Mouse (Mus musculus): ENCODE measurements around the gene Ncapd2. TPM values are rescaled to one million over a fixed set of nuclear protein-coding genes. Genes with fewer than 3 reads are reported as not detected.
"Not testable (repeated sequence)": the region's sequence is repeated elsewhere in the genome, so short reads cannot be mapped to it uniquely, and the experiment has no call there.

The Ncapd2 gene
- total RNA-seq, 2 experiments from 2014 or later: 101 to 111 TPM

DNA sequence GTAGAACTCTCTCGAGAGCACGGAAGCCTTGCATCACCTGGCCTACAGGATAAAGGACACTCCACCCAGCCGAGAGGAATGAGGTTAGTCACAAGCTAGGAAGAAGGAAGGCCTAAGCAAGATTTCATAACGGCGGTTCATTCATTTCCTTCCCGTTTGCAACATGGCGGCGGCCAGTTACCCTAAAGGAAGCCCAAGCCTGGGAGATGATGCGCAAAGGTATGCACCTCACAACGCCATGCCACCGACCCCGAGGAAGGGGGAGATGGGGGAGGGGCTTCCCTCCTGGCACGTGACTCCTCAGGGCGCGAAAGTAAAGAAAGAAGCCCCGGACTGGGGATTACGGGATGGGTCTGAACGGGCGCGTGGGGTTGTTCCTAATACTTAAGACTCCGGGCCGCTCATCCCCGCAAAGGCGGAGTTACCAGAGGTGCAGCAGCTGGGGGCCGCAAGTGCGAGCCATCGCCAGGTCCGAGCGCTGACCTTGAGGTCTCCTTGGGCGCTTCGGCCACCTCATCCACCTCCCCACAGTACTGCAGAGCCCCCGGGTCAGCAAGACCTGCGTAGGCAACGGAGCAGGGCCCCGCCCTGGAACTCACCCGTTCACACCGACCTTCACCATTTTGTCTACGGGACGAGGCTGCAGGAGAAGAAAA, 26.7 kb downstream of the Ncapd2 start:
- peak; percentile 78 for DNase-seq

GRCm38 (mm10) chr6:125163801-125164657, 27.5 kb downstream of the Ncapd2 start:
- DNase-seq: no peak

DNA sequence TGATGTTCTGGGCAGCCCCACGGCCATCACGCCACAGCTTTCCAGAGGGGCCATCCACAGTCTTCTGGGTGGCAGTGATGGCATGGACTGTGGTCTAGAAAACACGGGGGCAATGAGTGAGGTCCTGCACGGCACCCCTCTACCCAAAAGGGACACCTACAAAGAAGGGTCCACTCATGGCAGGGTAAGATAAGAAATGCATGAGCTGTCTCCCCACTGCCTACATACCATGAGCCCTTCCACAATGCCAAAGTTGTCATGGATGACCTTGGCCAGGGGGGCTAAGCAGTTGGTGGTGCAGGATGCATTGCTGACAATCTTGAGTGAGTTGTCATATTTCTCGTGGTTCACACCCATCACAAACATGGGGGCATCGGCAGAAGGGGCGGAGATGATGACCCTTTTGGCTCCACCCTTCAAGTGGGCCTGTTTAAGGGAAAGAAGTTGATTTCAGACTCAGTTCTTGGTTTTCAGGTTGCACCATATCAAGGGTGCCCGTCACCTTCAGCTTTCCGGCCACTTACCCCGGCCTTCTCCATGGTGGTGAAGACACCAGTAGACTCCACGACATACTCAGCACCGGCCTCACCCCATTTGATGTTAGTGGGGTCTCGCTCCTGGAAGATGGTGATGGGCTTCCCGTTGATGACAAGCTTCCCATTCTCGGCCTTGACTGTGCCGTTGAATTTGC, 28.7 kb downstream of the Ncapd2 start:
- not testable (repeated sequence) for DNase-seq

DNA sequence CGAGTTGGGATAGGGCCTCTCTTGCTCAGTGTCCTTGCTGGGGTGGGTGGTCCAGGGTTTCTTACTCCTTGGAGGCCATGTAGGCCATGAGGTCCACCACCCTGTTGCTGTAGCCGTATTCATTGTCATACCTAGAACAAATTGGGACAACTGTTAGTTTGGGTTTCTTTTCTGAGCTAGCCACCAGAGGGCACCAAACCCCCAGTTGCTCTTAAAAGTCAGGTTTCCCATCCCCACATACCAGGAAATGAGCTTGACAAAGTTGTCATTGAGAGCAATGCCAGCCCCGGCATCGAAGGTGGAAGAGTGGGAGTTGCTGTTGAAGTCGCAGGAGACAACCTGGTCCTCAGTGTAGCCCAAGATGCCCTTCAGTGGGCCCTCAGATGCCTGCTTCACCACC, 29.5 kb downstream of the Ncapd2 start:
- peak; percentile 84 for DNase-seq

DNA sequence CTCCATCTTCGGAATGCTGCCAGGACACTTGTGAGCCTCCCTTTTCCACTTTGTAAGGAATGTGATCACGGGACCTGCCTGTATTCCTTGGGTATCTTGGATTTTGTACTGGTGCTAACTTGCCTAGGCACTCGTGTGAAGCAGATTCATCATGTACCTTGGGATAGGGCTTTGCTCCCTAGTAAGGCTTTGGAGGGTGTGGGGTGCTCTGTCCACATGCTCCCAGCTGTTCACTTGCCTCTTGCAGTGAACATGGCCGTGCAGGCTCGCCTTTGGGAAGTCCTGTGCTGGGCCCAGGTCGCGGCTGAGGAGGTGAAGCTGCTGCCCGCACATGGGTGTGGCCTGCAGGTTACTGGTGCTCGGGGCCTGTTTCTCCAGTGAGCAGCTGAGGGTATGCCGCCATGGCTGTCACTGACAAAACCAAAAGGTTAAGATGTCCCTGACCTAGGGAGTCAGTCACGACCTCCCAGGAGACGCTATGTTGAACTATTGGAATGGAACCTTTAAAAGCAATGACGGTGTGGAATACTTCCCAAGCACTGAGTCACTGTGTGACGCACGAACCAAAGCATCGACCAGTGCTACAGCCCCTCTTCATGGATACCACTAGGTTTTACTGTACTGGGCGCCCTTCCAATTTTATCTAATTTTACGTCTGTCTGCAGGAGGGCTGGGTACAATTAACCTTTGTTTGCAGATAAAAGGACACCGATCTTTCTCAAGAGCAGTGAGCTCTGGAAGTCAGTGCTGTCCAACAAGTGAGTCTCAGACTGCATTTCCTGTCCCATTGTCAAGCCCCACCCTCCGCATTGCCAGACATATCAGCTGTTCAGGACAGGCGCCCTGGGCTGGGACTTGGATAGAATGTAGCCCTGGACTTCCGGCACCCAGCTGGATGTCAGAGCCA, 30.4 kb downstream of the Ncapd2 start:
- DNase-seq: peak; percentile 84

DNA sequence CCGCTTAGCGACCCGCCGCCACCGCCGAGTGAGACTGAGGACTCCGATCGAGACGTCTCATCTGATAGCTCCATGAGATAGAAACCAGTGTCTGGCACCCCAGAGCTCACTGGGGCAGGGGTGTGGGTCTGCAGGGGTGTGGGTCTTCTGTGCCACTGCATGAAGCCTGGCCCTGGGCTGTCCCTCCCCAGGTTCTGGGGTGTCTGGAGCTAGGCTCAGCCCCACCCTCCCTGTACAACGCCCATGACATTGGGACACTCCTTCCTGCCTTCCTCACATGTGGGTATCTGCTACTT, 31.0 kb downstream of the Ncapd2 start:
- no peak for DNase-seq

- no peak for DNase-seq
Observed at GRCm38 (mm10) chr6:125159773-125160557, 31.5 kb downstream of the Ncapd2 start.

DNA sequence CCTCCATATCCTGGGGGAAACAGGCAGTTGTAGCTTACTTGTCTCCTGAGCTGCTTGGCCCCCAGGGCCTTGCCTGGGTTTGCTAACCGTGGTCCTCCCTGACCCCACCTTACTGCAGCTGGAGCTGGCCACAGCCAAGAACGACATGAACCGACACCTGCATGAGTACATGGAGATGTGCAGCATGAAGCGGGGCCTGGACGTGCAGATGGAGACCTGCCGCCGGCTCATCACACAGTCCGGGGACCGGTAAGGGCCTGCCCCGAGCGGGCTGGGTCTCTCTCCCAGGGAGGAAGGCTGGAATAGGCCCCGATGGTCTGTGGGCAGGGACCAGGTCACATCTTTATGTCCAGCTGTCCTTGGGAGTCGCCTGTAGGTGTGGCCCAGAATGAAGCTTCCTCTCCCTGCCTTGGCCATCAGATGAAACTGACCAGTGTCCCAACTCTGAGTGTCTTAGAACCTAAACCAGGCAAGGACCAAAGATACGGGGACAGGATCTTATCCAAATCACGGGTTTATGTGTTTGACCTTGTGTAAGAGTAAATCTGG, 32.5 kb downstream of the Ncapd2 start:
- no peak for DNase-seq

DNA sequence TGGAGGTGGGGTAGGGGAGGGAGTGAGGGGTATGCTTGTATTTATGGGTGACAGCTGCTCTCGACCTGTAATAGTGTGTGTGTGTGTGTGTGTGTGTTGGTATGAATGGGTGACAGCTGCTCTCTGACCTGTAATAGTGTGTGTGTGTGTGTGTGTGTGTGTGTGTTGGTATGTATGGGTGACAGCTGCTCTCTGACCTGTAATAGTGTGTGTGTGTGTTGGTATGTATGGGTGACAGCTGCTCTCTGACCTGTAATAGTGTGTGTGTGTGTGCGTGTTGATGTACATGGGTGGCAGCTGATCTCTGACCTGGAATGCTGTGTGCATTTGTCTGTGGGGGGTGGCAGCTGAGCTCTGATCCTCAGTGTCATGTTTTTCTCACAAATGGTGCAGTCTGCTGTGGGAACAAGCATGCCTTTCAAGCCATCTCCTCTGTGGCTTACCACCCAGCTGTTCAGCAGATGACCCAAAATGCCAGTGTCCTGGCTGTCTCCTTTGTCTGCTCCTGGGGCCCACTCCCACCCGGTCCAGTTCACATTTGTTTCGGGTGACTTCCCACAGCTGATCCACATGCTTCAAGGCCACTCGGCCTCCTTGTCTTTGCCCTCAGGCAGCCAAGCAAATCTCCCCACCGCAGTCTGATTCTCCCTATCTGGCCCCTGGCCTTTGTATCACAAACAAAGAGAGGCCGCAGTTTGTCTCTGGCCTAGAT, 34.4 kb downstream of the Ncapd2 start:
- no peak for DNase-seq

DNA sequence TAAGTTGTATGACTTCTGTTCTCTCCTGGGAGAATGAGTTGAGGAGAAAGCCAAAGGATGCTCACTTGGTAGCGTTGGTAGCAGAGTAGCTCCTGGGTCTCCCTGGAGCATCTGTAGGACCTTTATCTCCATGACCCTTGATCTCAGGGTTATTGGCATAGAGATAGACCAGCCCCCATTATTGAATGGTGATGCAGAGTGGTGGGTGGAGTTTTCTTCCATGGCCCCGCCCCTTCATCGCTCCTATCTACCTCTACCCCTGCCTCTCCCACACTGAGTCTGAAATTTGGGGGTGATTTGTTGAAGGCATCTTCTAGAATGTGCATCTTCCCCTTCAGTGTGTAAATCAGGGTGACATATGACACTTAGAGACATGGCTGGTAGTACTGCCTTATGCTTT, 35.0 kb downstream of the Ncapd2 start:
- no peak for DNase-seq

DNA sequence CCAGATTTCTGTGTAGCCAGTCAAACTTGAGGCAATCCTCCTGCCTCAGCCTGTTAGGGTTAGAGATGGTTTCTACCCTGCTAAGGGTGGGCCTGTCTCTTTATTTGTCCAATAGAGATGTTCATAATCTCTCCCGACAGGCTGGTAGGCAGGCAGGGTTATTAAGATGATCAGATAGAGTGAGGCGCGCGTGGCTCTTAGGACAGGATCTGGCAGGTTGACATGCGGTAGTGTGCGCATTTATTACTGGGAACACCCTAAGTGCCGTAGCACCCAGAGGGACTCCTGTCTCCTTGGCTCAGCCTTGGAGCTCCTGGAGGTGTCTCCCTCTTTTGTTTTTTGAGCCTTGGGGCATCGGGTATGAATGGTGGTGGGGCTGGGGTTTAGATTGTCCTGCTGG, 36.2 kb downstream of the Ncapd2 start:
- no peak for DNase-seq

GRCm38 (mm10) chr6:125154550-125154949, 37.0 kb downstream of the Ncapd2 start:
- DNase-seq: no peak

GRCm38 (mm10) chr6:125153682-125154081, 37.8 kb downstream of the Ncapd2 start:
- DNase-seq: no peak

DNA sequence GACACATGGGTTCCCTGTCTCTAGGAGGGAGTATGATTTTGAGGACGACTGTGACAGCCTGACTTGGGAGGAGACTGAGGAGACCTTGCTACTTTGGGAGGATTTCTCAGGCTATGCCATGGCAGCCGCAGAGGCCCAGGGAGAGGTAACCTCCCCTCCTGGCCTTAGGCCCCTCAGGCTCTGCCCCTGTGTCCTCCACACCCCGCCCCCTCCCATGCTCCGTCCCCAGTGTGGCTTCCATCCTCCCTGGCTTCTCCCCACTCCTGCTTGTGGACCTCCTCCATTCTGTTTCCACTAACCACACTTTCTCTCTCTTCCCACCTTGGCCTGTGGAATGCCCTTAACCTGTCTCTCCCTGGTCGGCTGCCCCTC, 38.5 kb downstream of the Ncapd2 start:
- DNase-seq: no peak

GRCm38 (mm10) chr6:125152212-125153017, 39.1 kb downstream of the Ncapd2 start:
- DNase-seq: peak; percentile 67

DNA sequence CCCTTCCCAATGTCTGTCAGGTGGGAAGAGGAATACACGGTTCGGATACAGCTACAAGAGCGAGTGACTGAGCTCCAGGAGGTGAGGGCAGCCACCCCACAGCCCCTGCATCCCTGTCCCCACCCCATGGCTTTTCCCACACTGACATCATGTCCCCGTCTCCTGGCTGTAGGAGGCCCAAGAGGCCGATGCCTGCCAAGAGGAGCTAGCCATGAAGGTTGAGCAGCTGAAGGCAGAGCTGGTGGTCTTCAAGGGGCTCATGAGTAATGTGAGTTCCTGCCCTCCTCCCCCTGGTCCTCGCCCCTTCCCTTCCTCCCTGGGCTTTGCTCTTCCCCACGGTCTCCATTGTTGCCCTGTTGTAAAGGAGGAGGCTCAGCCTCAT, 41.9 kb downstream of the Ncapd2 start:
- no peak for DNase-seq

DNA sequence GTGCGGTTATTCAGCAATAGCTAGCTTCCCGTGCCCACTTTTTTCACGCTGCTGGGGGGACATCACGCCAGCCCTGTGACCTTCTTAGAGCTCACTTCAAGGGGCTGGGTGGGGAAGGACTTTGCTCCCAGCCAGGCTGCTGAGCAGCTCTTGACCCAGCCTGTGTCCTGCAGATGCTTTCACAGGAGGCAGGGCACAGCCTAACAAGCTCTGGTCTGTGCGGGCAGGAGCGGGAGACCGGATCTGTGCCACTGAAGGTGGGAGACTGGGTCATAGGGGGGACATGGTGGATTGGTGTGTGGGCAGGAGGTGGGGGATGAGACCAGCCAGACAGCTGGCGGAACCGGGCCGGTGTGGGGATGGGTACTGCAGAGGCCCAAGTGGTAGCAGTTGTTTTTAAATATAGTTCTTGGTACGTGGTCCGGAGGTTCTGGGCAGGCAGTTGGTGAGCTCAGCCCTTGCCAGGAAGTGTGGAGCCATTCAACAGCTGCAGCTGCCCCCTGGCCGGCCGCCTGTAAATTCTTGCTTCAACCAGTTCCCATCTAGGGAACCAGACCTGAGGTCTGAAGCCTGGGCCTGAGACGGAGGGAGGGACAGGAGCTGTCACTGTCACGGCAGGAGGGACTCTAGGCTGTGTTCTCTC, 42.5 kb downstream of the Ncapd2 start:
- peak; percentile 71 for DNase-seq

DNA sequence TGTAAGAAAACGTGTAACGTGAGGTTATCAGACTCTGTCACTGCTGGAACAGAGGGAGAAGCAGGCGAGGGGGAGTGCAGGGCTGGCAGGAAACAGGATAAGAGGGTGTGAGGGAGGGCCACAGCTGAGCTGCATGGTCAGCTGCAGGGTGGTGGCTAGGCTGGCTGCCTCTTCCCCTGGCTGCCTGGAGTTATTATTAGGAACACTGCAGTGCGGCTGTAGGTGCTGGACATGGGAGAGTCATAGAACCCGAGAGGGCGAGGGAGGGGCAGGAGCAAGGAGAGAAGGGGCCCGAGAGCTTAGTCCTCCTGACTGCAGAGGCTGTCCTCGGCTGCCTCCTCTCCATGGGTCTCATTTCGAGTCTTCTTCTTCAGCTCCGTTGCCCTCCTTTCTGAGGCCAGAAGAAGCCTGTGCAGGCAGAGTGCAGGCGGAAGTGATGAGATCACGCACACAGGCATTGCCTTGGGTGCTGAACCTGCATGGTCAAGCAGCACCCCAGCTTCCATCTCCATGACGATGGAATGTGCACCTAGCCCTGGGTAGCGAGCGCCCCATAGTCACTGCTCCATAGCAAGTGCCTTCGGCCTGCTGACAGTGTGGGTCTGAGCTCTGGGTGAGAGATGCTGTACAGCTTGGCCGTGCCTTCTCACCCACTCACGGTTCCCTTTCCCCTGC, 43.1 kb downstream of the Ncapd2 start:
- DNase-seq: peak; percentile 78

- no peak for DNase-seq
Observed at GRCm38 (mm10) chr6:125147329-125147728, 44.2 kb downstream of the Ncapd2 start.
